13 mouse cellular contexts compared by ENCODE assay signal in genomic region chr3:144396478-144396877, GRCm38 (mm10).
"Had no signal": no experiment of that assay in that cellular context is flagged by ENCODE, and none has a peak within 500 bp of the region (broad histone marks: within the 10 kb centered on the region; RNA-seq: fewer than 3 reads in every experiment).

No protein-coding gene starts in this region.

- H3K27me3 ChIP-seq: liver, embryonic 13.5 days; lung, embryonic 15.5 days; midbrain, embryonic 12.5 days had no signal

- ATAC-seq: liver, postnatal 0 days had no signal

- H3K4me3 ChIP-seq: limb, embryonic 12.5 days; liver, embryonic 13.5 days; lung, embryonic 15.5 days; megakaryocyte, embryonic 14.5 days; midbrain, embryonic 12.5 days had no signal

- H3K36me3 ChIP-seq: limb, embryonic 12.5 days; liver, embryonic 13.5 days; lung, embryonic 15.5 days; midbrain, embryonic 12.5 days had no signal

- H3K4me2 ChIP-seq: limb, embryonic 12.5 days; liver, embryonic 13.5 days; lung, embryonic 15.5 days; midbrain, embryonic 12.5 days had no signal

- H3K27ac ChIP-seq: limb, embryonic 12.5 days; liver, embryonic 13.5 days; lung, embryonic 15.5 days; macrophage; midbrain, embryonic 12.5 days had no signal

- DNase-seq: kidney, postnatal 25 days; liver; liver, embryonic 13.5 days; liver, postnatal 0 days; lung, postnatal 14 days; right cerebral cortex, postnatal 25 days; thymus, adult 18-20 months; thymus, postnatal 14 days had no signal

- H3K9me3 ChIP-seq: limb, embryonic 12.5 days; liver, embryonic 13.5 days; lung, embryonic 15.5 days; midbrain, embryonic 12.5 days had no signal

- H3K9ac ChIP-seq: limb, embryonic 12.5 days; liver, embryonic 13.5 days; liver, postnatal 0 days; lung, embryonic 15.5 days; midbrain, embryonic 12.5 days had no signal
